Mouse (Mus musculus) embryonic facial prominence, embryonic 13.5 days (tissue): Measurements from ENCODE around the gene Chka. TPM values are rescaled to one million over a fixed set of nuclear protein-coding genes. Genes with fewer than 3 reads are reported as not detected.

Source experiments
- ATAC-seq: fragments of 200-750 bp; cut with Nextera tagmentation; 2 replicates; pipeline ENCODE4 v1.8.0; 2017; ENCODE audit warnings: low read depth; ENCODE audit not compliant: insufficient number of reproducible peaks, insufficient read depth, low FRiP score, low TSS enrichment
- H3K27ac ChIP-seq: fragments of 300-500 bp; sonication (generic); 2 replicates; pipeline ENCODE4 v1.5.1; 2015; ENCODE audit warnings: moderate library complexity, mild to moderate bottlenecking, inconsistent platforms
- H3K27me3 ChIP-seq: fragments of 300-500 bp; sonication (generic); 2 replicates; pipeline ENCODE4 v1.6.1; 2015; ENCODE audit warnings: mild to moderate bottlenecking, inconsistent platforms
- H3K36me3 ChIP-seq: fragments of 300-500 bp; sonication (generic); 2 replicates; pipeline ENCODE4 v1.6.1; 2015; ENCODE audit warnings: mild to moderate bottlenecking, inconsistent platforms
- H3K4me1 ChIP-seq: fragments of 300-500 bp; sonication (generic); 2 replicates; pipeline ENCODE4 v1.6.1; 2015; ENCODE audit warnings: inconsistent platforms
- H3K4me2 ChIP-seq: fragments of 300-500 bp; sonication (generic); 2 replicates; pipeline ENCODE4 v1.6.1; 2015; ENCODE audit warnings: moderate library complexity, mild to moderate bottlenecking, inconsistent platforms
- H3K4me3 ChIP-seq: fragments of 300-500 bp; sonication (generic); 2 replicates; pipeline ENCODE4 v1.5.1; 2015; ENCODE audit warnings: mild to moderate bottlenecking, inconsistent platforms
- H3K9ac ChIP-seq: fragments of 300-500 bp; sonication (generic); 2 replicates; pipeline ENCODE4 v1.6.1; 2015; ENCODE audit warnings: mild to moderate bottlenecking, inconsistent platforms
- H3K9me3 ChIP-seq: fragments of 300-500 bp; sonication (generic); 2 replicates; pipeline ENCODE4 v1.6.1; 2016; ENCODE audit warnings: inconsistent platforms
- WGBS: fragments of 180-500 bp; shearing (Covaris S2); methylation state at CpG from one replicate; pipeline ENCODE4 v1.1.7; 2015; ENCODE audit warnings: mixed read lengths; 5-methylcytosine and 5-hydroxymethylcytosine counted together
- polyA plus RNA-seq: library from polyadenylated mRNA; unstranded; fragments of >200 nt; fragmentation: Nextera tagmentation; extraction: Ambion mirVana; gene quantifications from 2 replicates; pipeline ENCODE4 v1.2.1, GENCODE M21; 2015

The Chka gene
- 54.8 and 56.5 TPM in 2 replicates for polyA plus RNA-seq

DNA sequence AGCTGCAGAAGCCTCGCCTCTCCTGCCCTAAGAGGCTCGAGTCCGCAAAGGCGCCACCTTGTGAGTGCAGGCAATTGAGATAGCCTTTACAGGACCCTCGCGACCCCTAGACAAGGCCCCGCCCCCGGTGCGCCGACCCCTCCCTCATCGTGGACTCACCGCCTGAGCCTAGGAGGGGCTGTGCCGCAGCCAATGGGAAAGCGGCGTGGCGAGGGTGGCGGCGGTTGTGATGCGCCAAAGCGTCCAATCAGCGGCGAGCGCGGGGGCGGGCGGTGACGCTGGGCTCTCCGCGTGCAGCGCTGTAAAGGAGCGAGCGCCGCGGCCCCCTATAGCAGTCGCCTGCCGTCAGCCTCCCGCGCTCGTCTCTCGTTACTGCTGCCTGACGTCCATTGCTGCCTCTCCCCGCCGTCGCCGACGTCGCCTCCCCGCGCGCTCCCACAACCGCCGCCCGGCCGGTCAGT, at the start of gene Chka:
Gene Chka, plus strand, starts transcription at position 272 of the 461 bp plus-strand sequence.
- Histone ChIP-seq H3K27ac (peak within 1 kb of the TSS; percentile 98), H3K36me3 (no peaks in the 10 kb centered on the region), H3K4me1 (peaks cover 33% of the 10 kb centered on the region), H3K4me3 (peak within 1 kb of the TSS; percentile 90), H3K9ac (peak within 1 kb of the TSS; percentile 91), H3K9me3 (no peaks in the 10 kb centered on the region), H3K27me3 (no peaks in the 10 kb centered on the region), H3K4me2 (peak within 1 kb of the TSS; percentile 71)
- peak; percentile 99 for ATAC-seq
- WGBS: under 1% methylated on average over 54 of the region's 54 CpGs

- Histone ChIP-seq H3K36me3 (peaks cover 93% of the 10 kb centered on the region), H3K4me3 (no peak overlapping the region), H3K27me3 (no peaks in the 10 kb centered on the region), H3K27ac (no peak overlapping the region), H3K4me1 (no peaks in the 10 kb centered on the region), H3K4me2 (no peak overlapping the region), H3K9me3 (no peaks in the 10 kb centered on the region), H3K9ac (no peak overlapping the region)
- 88% methylated on average over 7 of the region's 7 CpGs for WGBS
- no peak for ATAC-seq
Measured at GRCm38 (mm10) chr19:3805526-3805925, 46.0 kb upstream of the Chka start.

GRCm38 (mm10) chr19:3810536-3811233, 40.9 kb upstream of the Chka start:
- H3K4me1 ChIP-seq: no peaks in the 10 kb centered on the region
- no peaks in the 10 kb centered on the region for H3K9me3 ChIP-seq
- no peaks in the 10 kb centered on the region for H3K27me3 ChIP-seq
- ATAC-seq: no peak
- no peak overlapping the region for H3K27ac ChIP-seq
- WGBS: 91% methylated on average over 10 of the region's 10 CpGs
- H3K36me3 ChIP-seq: peaks cover 90% of the 10 kb centered on the region
- no peak overlapping the region for H3K9ac ChIP-seq
- no peak overlapping the region for H3K4me2 ChIP-seq
- H3K4me3 ChIP-seq: no peak overlapping the region

- no peak overlapping the region for H3K9ac ChIP-seq
- 89% methylated on average over 10 of the region's 10 CpGs for WGBS
- no peak for ATAC-seq
- no peak overlapping the region for H3K4me2 ChIP-seq
- H3K27me3 ChIP-seq: no peaks in the 10 kb centered on the region
- H3K27ac ChIP-seq: no peak overlapping the region
- H3K36me3 ChIP-seq: peaks cover 69% of the 10 kb centered on the region
- no peaks in the 10 kb centered on the region for H3K4me1 ChIP-seq
- no peak overlapping the region for H3K4me3 ChIP-seq
- H3K9me3 ChIP-seq: no peaks in the 10 kb centered on the region
Measured at GRCm38 (mm10) chr19:3814461-3814860, 37.1 kb upstream of the Chka start.

DNA sequence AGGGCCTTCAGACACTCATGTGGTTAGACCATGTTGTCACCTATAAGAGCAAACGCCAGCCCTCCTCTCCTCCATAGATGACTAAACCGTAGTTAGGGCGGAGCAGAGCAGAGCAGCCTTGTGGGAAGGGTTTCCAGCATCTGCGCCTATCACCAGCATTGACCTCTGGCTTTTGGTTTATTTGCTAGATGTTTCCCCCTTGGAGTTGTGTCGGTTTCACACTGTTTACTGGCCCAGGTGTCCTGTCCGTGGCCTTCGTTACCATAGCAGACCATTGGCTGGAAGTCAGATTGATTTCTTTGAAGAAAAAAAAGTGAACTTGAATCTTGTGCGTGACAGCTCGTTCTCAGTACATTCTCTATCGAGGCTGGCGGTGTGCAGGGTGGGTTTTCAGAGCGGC, 35.7 kb upstream of the Chka start:
- H3K4me2 ChIP-seq: no peak overlapping the region
- no peak overlapping the region for H3K9ac ChIP-seq
- 88% methylated on average over 12 of the region's 12 CpGs for WGBS
- H3K4me1 ChIP-seq: no peaks in the 10 kb centered on the region
- no peak overlapping the region for H3K27ac ChIP-seq
- H3K9me3 ChIP-seq: no peaks in the 10 kb centered on the region
- no peak overlapping the region for H3K4me3 ChIP-seq
- ATAC-seq: no peak
- peaks cover 55% of the 10 kb centered on the region for H3K36me3 ChIP-seq
- no peaks in the 10 kb centered on the region for H3K27me3 ChIP-seq

- Histone ChIP-seq H3K36me3 (peaks cover 32% of the 10 kb centered on the region), H3K9me3 (no peaks in the 10 kb centered on the region), H3K27ac (no peak overlapping the region), H3K4me3 (no peak overlapping the region), H3K4me1 (no peaks in the 10 kb centered on the region), H3K9ac (no peak overlapping the region), H3K27me3 (no peaks in the 10 kb centered on the region), H3K4me2 (no peak overlapping the region)
- WGBS: 67% methylated on average over 2 of the region's 2 CpGs
- ATAC-seq: no peak
Measured at GRCm38 (mm10) chr19:3819080-3819479, 32.5 kb upstream of the Chka start.

DNA sequence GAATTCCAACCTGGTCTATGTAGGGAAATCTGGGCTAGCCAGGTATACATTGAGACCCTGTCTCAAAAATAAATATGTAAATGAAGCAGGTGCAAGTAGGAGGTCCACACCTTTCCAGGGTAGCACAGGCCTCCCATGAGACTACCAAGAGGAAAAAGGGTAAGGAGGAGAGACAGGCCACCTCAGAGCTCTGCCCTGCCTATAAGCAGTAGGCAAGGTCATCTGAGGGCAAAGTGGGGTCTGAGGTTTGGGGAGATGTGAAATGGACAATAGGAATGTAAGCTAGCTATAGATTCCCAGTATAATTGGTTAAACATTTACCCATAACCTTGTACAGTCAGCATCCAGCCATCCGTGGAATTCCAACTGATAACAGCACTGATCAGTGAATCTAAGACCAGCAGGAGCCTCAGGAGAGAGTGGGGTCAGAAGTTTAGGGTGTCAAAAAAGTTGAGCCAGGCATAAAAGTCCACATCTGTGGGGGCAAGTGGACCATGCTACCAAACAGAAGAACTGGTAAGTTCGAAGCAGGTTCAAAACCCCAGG, 31.6 kb upstream of the Chka start:
- Histone ChIP-seq H3K27me3 (no peaks in the 10 kb centered on the region), H3K4me2 (no peak overlapping the region), H3K36me3 (peaks cover 23% of the 10 kb centered on the region), H3K9ac (no peak overlapping the region), H3K9me3 (no peaks in the 10 kb centered on the region), H3K4me3 (no peak overlapping the region), H3K27ac (no peak overlapping the region), H3K4me1 (no peaks in the 10 kb centered on the region)
- no peak for ATAC-seq
- 85% methylated on average over 2 of the region's 2 CpGs for WGBS

DNA sequence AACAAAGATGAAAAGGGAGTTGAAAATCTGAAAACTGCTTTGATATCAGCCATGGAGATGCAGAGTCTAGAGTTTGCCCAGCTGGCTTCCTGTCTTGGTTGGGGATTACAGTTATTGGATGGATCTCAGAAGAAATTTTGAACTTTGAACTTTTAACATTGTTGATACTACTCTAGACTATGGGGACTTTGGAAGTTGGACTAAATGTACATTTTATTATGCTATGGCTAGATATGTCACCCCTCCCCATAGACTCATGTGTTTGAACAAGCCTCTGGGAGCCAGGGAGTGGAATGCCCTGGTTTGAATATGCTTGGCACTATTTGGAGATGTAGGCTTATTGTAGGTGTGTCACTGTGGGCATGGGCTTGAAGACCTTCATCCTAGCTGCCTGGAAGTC, 26.5 kb upstream of the Chka start:
- ATAC-seq: no peak
- Histone ChIP-seq H3K4me3 (no peak overlapping the region), H3K27me3 (no peaks in the 10 kb centered on the region), H3K36me3 (no peaks in the 10 kb centered on the region), H3K9me3 (no peaks in the 10 kb centered on the region), H3K4me1 (no peaks in the 10 kb centered on the region), H3K27ac (no peak overlapping the region), H3K4me2 (no peak overlapping the region), H3K9ac (no peak overlapping the region)

GRCm38 (mm10) chr19:3829863-3830262, 21.7 kb upstream of the Chka start:
- no peak overlapping the region for H3K4me3 ChIP-seq
- H3K9ac ChIP-seq: no peak overlapping the region
- H3K36me3 ChIP-seq: no peaks in the 10 kb centered on the region
- ATAC-seq: no peak
- H3K27ac ChIP-seq: no peak overlapping the region
- H3K9me3 ChIP-seq: no peaks in the 10 kb centered on the region
- WGBS: 83% methylated on average over 3 of the region's 3 CpGs
- H3K27me3 ChIP-seq: no peaks in the 10 kb centered on the region
- H3K4me2 ChIP-seq: no peak overlapping the region
- peaks cover 3% of the 10 kb centered on the region; the same call in 1 of the 2 replicates for H3K4me1 ChIP-seq

DNA sequence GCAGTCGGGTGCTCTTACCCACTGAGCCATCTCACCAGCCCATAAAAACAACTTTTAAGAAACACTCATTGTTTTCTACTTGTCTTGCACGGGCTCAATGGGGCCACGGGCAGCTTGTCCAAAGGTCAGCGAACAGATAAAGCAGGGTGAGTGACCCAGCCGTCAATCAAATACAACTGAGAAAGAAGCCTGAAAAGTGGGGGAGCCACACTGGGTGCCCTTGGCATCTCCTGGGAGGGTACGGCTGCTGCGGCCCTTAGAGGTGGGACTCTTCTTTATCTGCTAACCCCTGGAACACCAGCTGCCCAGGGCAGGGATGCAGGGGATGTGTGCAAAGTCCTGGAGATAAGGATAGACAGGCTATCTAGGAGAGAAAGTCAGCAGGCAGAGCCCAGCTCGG, 19.9 kb upstream of the Chka start:
- Histone ChIP-seq H3K4me1 (peaks cover 3% of the 10 kb centered on the region; the same call in 1 of the 2 replicates), H3K27ac (no peak overlapping the region), H3K9ac (no peak overlapping the region), H3K4me2 (no peak overlapping the region), H3K36me3 (no peaks in the 10 kb centered on the region), H3K4me3 (no peak overlapping the region), H3K9me3 (no peaks in the 10 kb centered on the region), H3K27me3 (no peaks in the 10 kb centered on the region)
- ATAC-seq: no peak
- WGBS: 75% methylated on average over 8 of the region's 8 CpGs

- no peaks in the 10 kb centered on the region for H3K9me3 ChIP-seq
- H3K9ac ChIP-seq: no peak overlapping the region
- WGBS: 65% methylated on average over 4 of the region's 4 CpGs
- H3K27ac ChIP-seq: no peak overlapping the region
- H3K27me3 ChIP-seq: no peaks in the 10 kb centered on the region
- H3K4me1 ChIP-seq: peaks cover 3% of the 10 kb centered on the region; the same call in 1 of the 2 replicates
- no peak overlapping the region for H3K4me3 ChIP-seq
- H3K4me2 ChIP-seq: no peak overlapping the region
- H3K36me3 ChIP-seq: no peaks in the 10 kb centered on the region
- ATAC-seq: no peak
Measured at GRCm38 (mm10) chr19:3832851-3833353, 18.7 kb upstream of the Chka start.

GRCm38 (mm10) chr19:3834301-3834700, 17.3 kb upstream of the Chka start:
- Histone ChIP-seq H3K27me3 (no peaks in the 10 kb centered on the region), H3K9me3 (no peaks in the 10 kb centered on the region), H3K9ac (no peak overlapping the region), H3K4me1 (peaks cover 3% of the 10 kb centered on the region; the same call in 1 of the 2 replicates), H3K27ac (no peak overlapping the region), H3K4me3 (no peak overlapping the region), H3K36me3 (no peaks in the 10 kb centered on the region), H3K4me2 (no peak overlapping the region)
- WGBS: 83% methylated on average over 7 of the region's 7 CpGs
- ATAC-seq: no peak
